Mouse (Mus musculus): ENCODE measurements at regions not wholly inside any gene's neighbourhood (a gene's known extent, or its start where the extent isn't known, plus 50 kb on each side); places are given as distances from the start of the nearest gene placed in this dataset.

DNA sequence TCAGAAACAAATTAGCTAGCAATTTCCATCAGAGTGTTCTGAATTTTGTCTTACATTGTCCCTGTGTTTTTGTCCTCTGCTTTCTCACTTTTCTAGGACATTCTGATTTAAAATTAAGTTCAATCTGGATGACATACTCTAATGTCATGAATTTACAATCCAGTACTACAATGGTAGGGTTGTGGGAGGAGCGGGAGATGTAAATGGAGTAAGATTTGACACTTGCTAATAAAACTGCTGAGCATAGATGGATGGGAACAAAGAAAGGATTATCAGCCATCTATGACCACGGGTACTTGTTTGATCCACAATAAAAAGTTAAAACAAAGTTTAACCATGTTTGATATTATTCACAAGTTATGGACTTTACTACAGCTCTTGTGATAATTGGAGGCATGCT, 94.9 kb upstream of the Erbb4 start:
- TF ChIP-seq CTCF (conservative IDR thresholded peaks at IDR 0.05 in 1 of 2, IDR thresholded peaks at IDR 0.05 in 1 of 2; ENCODE audit: low read depth in 2 of 2, low read length in 2 of 2): no peak
- no peak for TF ChIP-seq ELF1 (IDR thresholded peaks at IDR 0.05; ENCODE audit: low read depth, low read length)
- no peak for TF ChIP-seq MAZ (IDR thresholded peaks at IDR 0.05; ENCODE audit: low read depth, low read length)
- no peak for TF ChIP-seq CHD1 (IDR thresholded peaks at IDR 0.05; ENCODE audit: low read depth, low read length)
- no peak for TF ChIP-seq POLR2A (IDR thresholded peaks at IDR 0.05; ENCODE audit: low read depth, low read length)
- no peak for TF ChIP-seq MAFK (IDR thresholded peaks at IDR 0.05; ENCODE audit: insufficient replicate concordance, low read length)
- TF ChIP-seq ETS1 (conservative IDR thresholded peaks at IDR 0.05; ENCODE audit: low read depth, low read length): no peak
